Mouse (Mus musculus) urinary bladder, adult 18-20 months (tissue): ENCODE results near the gene Clcn6.
A peak's percentile ranks its signal among the peaks of the same experiment; 100 is the strongest.

Experiments
- DNase-seq, 2 experiments: peaks; one replicate each; pipeline ENCODE4 v3.0.0; 2022; ENCODE audit warnings: low spot score in 2 of 2, mixed read lengths in 2 of 2

The Clcn6 gene

GRCm38 (mm10) chr4:148040029-148040830, 1.6 kb upstream of the Clcn6 start:
- no peak for DNase-seq

- DNase-seq: peak; percentile 14 to 24
Measured at GRCm38 (mm10) chr4:148039254-148040028, 820 bp upstream of the Clcn6 start.

DNA sequence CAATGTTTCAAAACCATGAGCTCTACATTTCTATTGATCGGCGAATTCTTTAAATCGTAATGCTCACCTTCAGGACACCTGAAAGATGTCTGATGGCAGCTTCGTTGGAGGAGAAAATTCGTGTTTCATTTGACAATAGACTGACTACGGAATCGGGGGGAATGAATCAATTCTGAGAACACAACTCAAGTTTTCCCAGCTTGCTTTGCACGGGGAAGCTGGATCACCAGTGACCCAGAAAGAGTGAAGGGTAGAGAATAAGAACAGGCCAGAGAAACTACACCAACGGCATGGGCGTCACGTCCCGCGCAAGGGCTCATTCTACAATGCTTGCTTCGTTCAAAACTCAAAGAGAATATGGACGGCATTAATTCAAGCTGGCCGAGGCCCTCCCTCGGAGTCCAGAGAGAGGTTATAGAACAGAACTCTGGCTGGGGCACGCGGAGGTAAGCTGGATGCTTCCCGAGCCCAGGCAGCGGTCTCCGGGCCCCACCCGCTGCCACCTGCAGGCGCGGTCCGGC, 482 bp downstream of the Clcn6 start:
- no peak for DNase-seq

DNA sequence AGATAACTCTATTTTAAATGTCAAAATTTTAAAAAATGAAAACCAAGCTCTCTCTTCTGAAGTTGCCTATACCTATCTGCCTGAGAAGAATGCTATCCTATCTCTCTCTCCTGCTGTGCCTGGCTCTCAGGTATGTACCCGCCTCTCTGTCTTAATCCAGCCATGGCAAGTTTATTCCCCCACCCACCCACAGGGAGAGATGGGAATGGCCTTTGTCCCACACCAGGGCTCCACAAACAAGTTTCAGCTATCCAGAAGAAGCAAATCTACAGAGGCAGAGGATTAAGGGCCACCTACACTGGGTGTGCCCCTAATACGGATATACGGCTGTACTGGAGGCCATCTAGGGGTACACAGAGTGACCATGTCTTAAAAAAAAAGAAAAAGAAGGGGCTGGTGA, 3.2 kb downstream of the Clcn6 start:
- DNase-seq: no peak

DNA sequence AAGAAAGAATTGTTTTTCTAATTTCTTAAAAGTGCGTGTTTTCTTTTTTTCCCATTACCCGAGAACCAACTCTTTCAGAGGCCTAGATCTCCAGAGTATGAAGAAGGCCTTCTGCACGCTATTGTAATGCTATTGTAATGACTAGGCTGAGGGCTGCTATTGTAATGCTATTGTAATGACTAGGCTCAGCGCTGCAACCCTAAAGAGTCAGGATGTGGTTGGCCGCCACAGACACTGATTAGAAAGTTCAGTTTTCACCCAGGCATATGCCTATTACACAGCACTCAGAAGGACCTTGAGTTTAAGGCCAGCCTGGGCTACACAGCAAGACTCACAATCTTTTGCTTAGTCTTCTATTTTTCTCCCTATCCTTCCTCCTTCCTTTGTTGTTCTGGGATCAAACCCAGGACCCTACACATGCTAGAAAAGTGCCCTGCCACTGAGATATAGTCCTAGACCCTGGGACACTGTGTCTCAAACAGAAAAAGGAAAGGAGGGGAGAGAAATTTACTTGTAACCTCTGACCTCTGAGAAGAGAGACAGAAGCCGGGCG, 4.7 kb downstream of the Clcn6 start:
- DNase-seq: no peak

- DNase-seq: no peak
Measured at GRCm38 (mm10) chr4:148030506-148030905, 8.1 kb downstream of the Clcn6 start.

GRCm38 (mm10) chr4:148029297-148029696, 9.3 kb downstream of the Clcn6 start:
- no peak for DNase-seq

- DNase-seq: no peak
Measured at GRCm38 (mm10) chr4:148024003-148024402, 14.6 kb downstream of the Clcn6 start.

- no peak for DNase-seq
Measured at GRCm38 (mm10) chr4:148018410-148018809, 20.2 kb downstream of the Clcn6 start.

DNA sequence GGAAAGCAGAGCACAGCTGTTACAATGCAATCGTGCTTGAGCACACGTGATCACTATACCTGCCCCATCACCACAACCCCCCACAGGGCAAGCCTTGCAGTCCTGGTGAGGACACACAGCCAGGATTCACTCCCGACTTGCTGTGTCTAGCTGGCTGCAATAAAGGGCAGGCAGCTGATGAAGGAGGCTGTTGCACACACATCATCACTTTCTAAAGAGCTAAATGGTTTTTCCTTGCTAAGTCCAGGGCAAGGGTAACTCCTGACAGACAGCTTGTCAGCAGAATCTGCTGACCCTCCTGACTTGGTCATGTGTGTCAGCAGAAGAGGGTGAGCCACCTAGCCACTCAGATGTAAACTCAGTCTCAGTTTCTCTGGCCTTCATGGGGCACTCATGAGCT, 21.6 kb downstream of the Clcn6 start:
- DNase-seq: no peak

- DNase-seq: no peak
Measured at GRCm38 (mm10) chr4:148015418-148015817, 23.2 kb downstream of the Clcn6 start.

DNA sequence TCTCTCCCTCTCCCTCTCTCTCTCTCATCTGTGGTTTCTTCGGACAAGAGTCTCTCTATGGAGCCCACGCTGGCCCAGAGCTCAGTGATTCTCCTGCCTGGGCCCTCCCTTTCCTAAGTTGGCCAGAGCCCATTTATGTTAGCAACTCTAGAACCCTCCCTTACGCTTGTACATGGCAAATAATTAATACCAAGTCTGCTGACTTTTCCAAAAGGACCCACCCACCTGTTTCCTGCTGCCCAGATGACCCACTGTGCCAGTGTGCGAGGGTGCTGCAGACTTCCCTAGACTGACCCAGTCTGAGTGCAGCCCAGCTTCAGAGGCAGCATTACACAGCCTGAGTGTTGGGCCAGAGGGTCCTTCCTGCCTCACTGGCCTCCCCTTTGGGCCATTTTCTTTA, 26.4 kb downstream of the Clcn6 start:
- DNase-seq: no peak

DNA sequence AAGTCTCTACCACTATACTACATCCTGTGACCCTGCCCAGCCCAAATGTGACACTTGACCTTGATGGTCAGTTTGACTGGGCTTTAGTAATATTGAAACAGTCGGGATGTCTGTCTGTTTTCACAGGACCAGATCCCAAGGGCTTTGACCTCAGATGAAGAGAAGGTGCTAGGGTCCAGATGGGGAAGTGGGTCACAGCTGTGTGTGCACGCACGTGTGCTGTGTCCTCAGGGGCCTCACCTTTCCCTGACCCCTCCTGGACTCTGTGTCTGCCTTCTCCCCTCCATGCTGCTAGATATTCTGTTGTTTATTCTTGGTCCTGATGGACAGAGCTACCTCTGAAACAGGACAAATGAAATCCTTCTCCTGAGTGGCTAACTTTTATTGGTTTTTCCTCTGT, 27.3 kb downstream of the Clcn6 start:
- DNase-seq: no peak

DNA sequence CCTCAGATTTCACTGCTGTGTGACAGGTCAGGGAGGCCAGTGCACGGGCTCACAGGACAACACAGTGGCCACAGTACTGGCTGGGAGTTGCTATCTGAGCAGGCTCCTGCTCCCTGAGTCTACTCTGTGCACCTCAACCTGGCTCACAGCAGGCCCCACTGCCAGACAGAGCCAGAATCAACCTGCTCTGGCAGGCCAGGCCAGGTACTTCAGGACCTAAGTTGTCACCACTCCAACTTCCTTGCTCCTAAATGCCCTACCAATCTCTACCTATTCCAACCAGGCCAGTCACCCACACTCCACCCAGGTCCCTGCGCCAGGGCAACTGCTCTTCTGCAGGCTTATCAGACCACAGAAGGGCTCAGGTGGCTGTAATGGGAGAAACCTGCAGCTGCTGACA, 29.0 kb downstream of the Clcn6 start:
- no peak for DNase-seq

DNA sequence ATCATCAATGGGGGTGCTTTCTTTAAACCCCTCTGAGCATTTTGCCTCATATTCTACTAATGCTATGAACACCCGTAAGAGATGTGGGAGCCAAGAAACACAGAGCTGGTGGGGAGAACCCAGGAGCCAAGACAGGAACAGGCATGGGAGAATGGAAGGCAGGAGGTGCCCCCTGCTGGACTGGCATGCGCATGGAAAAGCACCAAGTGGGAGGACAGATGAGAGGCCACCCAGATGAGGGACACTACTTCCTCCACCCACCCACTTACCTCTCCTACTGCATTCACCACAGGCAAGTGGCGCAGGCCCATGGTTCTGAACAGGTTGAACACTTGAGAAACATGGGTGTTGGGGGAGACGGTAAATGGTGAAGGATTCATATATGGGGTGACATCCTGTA, 30.2 kb downstream of the Clcn6 start:
- DNase-seq: peak; percentile 11 to 27

GRCm38 (mm10) chr4:148004361-148004760, 34.3 kb downstream of the Clcn6 start:
- no peak for DNase-seq

DNA sequence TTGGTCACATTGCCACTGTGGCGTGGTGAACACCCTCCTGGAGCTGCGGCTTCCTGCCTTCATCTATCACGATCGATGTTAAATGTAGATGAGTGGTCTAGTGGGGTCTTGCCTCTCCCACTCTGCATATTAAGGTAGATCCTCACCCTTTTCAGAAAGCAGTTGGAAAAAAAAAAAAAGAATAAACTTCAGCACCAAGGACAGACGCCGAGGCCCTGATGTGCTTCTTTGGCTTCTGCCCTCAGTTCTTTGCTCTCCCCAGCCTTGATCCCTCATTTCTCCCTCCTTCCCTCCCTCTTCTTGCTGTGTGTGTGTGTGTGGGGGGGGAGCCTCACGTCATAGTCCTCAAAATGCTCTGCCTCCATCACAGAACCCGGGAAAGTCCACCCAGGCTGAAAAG, 36.8 kb downstream of the Clcn6 start:
- no peak for DNase-seq

GRCm38 (mm10) chr4:148001013-148001789, 37.4 kb downstream of the Clcn6 start:
- DNase-seq: no peak

DNA sequence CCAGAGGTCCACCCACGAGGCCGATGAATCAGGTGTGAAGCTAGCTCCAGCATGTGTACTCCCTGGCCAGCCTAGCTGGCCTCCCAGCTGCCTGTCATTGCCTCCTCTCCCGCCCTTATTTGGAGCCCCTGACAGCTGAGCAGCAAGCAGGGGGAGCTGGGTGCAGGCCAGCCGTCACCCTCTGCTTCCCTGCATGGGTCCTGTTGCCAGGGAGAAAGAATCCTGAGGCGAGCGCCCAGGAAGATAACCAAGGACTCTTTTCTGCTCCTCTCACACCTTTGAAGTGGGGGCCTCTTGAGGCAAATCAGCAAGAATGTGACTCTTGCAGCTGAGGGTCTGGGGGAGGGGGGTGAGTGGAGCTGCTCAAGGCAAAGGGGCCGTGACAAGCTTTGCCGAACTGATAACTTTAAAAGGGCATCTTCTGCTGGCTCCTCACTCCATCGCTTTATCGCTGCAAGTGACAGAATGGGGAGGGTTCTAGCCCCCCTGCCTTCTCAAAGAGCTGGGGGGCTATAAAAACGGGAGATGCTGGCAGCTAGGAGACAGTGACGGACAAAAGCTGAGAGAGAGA, 38.3 kb downstream of the Clcn6 start, which contains the start of gene Nppa:
Nppa (plus strand) TSS at position 521 of the 571 bp plus-strand sequence.
- DNase-seq: no peak

GRCm38 (mm10) chr4:147995311-147995710, 43.3 kb downstream of the Clcn6 start:
- DNase-seq: no peak

DNA sequence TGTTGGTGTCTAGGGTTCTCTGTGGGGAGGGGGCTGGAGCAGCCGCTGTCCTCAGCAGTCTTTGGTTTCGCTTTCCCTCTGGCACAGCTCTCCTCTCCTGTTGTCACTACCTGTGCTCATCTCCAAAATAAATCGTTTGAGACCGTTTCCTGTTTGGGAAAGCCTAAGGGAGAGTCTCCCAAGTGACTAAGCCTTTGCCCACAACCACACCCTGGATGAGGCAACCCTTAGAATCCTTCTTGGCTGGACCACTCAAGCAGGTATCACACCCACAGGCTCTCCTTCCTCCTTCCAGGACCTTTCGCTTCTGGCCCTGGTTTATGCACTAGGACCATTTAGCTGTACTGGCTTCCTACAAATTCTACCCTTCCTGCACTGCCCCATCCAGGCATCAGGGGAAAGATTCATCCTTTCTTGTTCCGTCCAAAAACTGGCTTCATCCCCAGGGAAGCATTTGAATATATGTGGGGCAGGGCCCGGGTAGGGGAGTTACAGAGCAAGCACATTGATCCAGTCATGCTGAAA, 45.0 kb downstream of the Clcn6 start:
- no peak for DNase-seq
